Mouse (Mus musculus) midbrain, embryonic 13.5 days (tissue): Measurements from ENCODE around the gene Fam120a. TPM values are rescaled to one million over a fixed set of nuclear protein-coding genes. Genes with fewer than 3 reads are reported as not detected.

ENCODE experiments used
- ATAC-seq: fragments of 200-750 bp; cut with Nextera tagmentation; 2 replicates; pipeline ENCODE4 v1.8.0; 2017; ENCODE audit warnings: mild to moderate bottlenecking, moderate TSS enrichment, moderate library complexity
- H3K27ac ChIP-seq: fragments of 300-500 bp; sonication (generic); 2 replicates; pipeline ENCODE4 v1.5.1; 2015; ENCODE audit warnings: inconsistent platforms, mild to moderate bottlenecking, moderate library complexity
- H3K27me3 ChIP-seq: fragments of 300-500 bp; sonication (generic); 2 replicates; pipeline ENCODE4 v1.6.1; 2015; ENCODE audit warnings: mild to moderate bottlenecking, inconsistent platforms
- H3K36me3 ChIP-seq: fragments of 300-500 bp; sonication (generic); 2 replicates; pipeline ENCODE4 v1.6.1; 2015; ENCODE audit warnings: mild to moderate bottlenecking, inconsistent platforms
- H3K4me1 ChIP-seq: fragments of 300-500 bp; sonication (generic); replicated peaks from 2 replicates; pipeline ENCODE4 v1.6.1; 2015; ENCODE audit warnings: inconsistent platforms
- H3K4me2 ChIP-seq: fragments of 300-500 bp; sonication (generic); replicated peaks from 2 replicates; pipeline ENCODE4 v1.6.1; 2015; ENCODE audit warnings: moderate library complexity, mild to moderate bottlenecking, inconsistent platforms
- H3K4me3 ChIP-seq: fragments of 300-500 bp; sonication (generic); replicated peaks from 2 replicates; pipeline ENCODE4 v1.5.1; 2015; ENCODE audit warnings: mild to moderate bottlenecking, inconsistent platforms
- H3K9ac ChIP-seq: fragments of 300-500 bp; sonication (generic); replicated peaks from 2 replicates; pipeline ENCODE4 v1.6.1; 2015; ENCODE audit warnings: mild to moderate bottlenecking, inconsistent platforms
- H3K9me3 ChIP-seq: fragments of 300-500 bp; sonication (generic); 2 replicates; pipeline ENCODE4 v1.6.1; 2016; ENCODE audit warnings: mild to moderate bottlenecking, inconsistent platforms
- WGBS: fragments of 180-500 bp; shearing (Covaris S2); methylation state at CpG from one replicate; pipeline ENCODE4 v1.1.7; 2015; 5-methylcytosine and 5-hydroxymethylcytosine counted together
- polyA plus RNA-seq: library from polyadenylated mRNA; unstranded; fragments of >200 nt; fragmentation: Nextera tagmentation; extraction: Ambion mirVana; gene quantifications from 2 replicates; pipeline ENCODE4 v1.2.1, GENCODE M21; 2015

Fam120a gene
- polyA plus RNA-seq, 1 experiment from 2014 or later, result 12.2 TPM

DNA sequence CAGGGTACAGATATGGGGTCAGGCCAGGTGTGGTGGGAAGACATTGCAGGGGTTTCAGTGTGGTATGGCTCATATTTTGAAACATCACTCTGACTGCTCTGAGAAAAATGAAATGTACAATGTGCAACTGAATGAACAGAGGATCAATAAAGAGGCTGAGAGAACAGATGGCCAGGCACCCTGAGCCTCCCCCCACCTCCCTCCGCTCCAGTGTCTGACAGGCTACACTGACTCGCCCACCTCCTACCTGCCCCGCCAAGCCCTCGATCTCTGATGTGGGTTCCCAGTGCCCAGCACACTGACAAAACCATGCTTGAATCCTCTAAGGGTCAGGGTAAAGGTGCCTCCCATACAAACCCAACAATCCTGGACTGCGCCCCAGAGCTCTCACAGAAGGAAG is 36.6 kb downstream of the Fam120a start:
- H3K9ac ChIP-seq, result no peak overlapping the region
- no peak for ATAC-seq
- no peak overlapping the region for H3K4me2 ChIP-seq
- H3K9me3 ChIP-seq, result no peaks in the 10 kb centered on the region
- H3K27ac ChIP-seq, result no peak overlapping the region
- H3K36me3 ChIP-seq, result peaks cover 60% of the 10 kb centered on the region
- no peak overlapping the region for H3K4me3 ChIP-seq
- no peaks in the 10 kb centered on the region for H3K27me3 ChIP-seq
- 90% methylated on average over 5 of the region's 5 CpGs for WGBS
- no peaks in the 10 kb centered on the region; the same call in 1 of the 2 replicates for H3K4me1 ChIP-seq

DNA sequence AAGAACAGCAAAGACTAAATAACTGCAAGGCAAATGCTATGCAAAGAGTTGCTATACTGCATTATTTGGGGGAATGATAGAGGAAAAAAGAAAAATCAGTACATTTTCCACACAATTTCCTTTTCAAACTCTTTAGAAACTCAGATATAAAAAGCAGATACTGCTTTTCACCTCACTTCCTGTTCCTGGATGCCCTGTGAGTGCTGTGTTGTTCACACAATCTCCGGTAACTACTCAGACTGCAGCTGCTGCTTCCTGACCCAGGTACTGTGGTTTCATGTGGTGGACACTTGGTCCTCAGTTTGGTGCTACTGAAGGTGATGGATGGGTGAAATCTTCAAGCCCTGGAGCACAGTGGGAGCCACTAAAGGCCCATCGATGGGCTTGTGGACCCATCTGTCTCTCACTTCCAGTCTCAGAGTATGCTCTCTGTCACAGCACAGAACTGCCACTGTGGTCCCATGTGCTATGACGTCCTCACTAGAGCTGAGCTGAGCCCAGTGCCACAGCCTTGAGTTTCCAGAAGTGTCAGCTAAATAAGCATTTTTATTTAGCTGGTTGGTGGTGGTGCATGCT is 38.2 kb downstream of the Fam120a start:
- H3K27me3 ChIP-seq, result no peaks in the 10 kb centered on the region
- H3K9ac ChIP-seq, result no peak overlapping the region
- H3K27ac ChIP-seq, result no peak overlapping the region
- no peak overlapping the region for H3K4me2 ChIP-seq
- 94% methylated on average over 3 of the region's 3 CpGs for WGBS
- no peaks in the 10 kb centered on the region for H3K9me3 ChIP-seq
- H3K36me3 ChIP-seq, result peaks cover 59% of the 10 kb centered on the region
- ATAC-seq, result no peak
- no peak overlapping the region for H3K4me3 ChIP-seq
- no peaks in the 10 kb centered on the region; the same call in 1 of the 2 replicates for H3K4me1 ChIP-seq

DNA sequence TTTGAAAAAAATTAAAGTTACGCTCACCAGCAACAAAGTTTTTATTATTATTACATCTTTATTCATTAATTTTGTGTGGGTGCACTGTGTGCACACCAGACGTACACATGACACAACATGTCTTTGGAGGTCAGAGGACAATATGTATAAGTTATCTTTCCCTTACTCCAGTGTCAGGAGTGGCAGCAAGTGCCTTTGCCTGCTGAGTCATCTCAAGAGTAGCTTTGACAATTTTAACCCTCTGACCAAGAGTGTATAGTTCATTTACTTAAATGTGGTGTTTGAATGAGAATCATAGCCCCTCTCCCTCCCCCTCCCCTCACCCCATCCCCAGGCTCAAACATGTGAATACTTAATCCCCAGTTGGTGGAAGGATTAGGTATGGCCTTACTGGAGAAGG is 40.2 kb downstream of the Fam120a start:
- Histone ChIP-seq H3K27ac (no peak overlapping the region), H3K4me3 (no peak overlapping the region), H3K9me3 (no peaks in the 10 kb centered on the region), H3K36me3 (peaks cover 45% of the 10 kb centered on the region), H3K4me2 (no peak overlapping the region), H3K9ac (no peak overlapping the region), H3K27me3 (no peaks in the 10 kb centered on the region), H3K4me1 (no peaks in the 10 kb centered on the region; the same call in 1 of the 2 replicates)
- 97% methylated on average over 2 of the region's 2 CpGs for WGBS
- ATAC-seq, result no peak

DNA sequence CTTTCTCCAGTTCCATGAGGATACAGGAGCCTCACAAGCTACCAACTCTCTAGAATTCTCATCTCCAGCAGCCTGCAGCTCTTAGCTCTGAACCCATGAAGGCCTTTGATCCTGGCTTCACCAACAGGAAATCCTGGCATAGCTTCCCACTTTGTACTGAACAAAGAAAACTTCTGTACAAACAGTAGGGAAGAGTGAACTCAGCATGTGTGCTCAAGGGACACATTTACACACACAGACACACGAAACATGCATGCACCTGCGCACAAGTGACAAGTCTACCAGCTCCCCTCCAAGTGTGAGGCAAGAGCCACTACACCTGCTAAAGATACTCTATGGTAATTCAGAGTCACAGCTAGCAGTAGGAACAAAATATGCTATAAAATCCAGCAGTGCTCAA is 45.1 kb downstream of the Fam120a start:
- H3K4me1 ChIP-seq, result no peaks in the 10 kb centered on the region
- H3K27ac ChIP-seq, result no peak overlapping the region
- WGBS, result 87% methylated on average over 2 of the region's 2 CpGs
- no peaks in the 10 kb centered on the region for H3K9me3 ChIP-seq
- H3K27me3 ChIP-seq, result no peaks in the 10 kb centered on the region
- no peak overlapping the region for H3K9ac ChIP-seq
- H3K36me3 ChIP-seq, result peaks cover 45% of the 10 kb centered on the region
- no peak for ATAC-seq
- H3K4me3 ChIP-seq, result no peak overlapping the region
- no peak overlapping the region for H3K4me2 ChIP-seq

DNA sequence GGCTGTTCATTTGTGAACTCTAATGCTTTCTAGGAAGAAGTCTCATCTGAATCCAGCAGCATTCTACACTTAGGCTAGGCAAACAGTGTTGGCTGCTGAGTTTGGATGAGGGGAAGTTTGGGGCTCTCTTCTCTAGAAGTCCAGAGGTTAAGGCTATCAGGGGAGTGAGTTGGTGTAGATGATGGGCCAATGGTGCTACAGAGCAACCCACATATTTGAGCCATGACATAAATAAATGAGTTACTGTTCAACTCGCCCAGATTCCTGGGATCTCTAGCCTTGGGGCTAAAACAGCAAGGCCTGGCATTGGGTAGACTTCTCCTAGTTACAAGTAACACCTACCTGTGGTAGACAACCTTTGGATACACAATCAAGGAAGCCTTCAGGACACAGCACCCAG is 46.6 kb downstream of the Fam120a start:
- H3K36me3 ChIP-seq, result peaks cover 45% of the 10 kb centered on the region
- H3K4me1 ChIP-seq, result no peaks in the 10 kb centered on the region
- H3K4me2 ChIP-seq, result no peak overlapping the region
- H3K9ac ChIP-seq, result no peak overlapping the region
- H3K4me3 ChIP-seq, result no peak overlapping the region
- H3K27ac ChIP-seq, result no peak overlapping the region
- H3K27me3 ChIP-seq, result no peaks in the 10 kb centered on the region
- no peak for ATAC-seq
- 91% methylated on average over 1 of the region's 1 CpGs for WGBS
- H3K9me3 ChIP-seq, result no peaks in the 10 kb centered on the region

DNA sequence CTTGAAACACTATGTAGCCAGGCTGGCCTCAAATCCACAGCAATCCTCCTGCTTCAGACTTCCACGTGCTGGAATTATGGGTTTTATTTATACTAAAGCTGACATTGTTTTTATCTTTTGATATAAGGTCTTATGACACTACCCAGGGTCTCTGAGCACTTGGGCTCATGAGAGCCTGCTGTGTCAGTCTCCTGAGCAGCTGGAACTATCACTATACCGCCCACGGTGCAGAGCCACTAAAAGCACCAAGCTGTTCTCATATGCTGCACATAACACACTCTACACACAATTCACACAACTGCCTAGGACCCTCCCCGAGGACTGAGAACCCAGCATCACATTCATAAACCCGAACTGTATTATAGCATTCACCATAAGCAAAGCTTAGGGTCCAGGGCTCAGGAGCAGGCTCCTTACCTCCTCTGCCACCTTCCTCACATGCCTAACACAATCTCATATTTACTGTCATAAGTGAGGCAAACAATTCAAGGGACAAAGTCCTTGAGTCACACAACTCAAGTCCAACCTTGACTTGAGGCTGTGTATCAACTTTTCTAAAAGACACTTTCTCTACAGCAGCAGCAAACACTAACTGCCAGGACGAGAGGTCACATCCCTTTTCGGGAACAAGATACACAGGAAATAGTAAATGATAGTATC is 47.9 kb downstream of the Fam120a start:
- Histone ChIP-seq H3K4me3 (no peak overlapping the region), H3K27ac (no peak overlapping the region), H3K9me3 (no peaks in the 10 kb centered on the region), H3K27me3 (no peaks in the 10 kb centered on the region), H3K4me1 (no peaks in the 10 kb centered on the region), H3K4me2 (no peak overlapping the region), H3K36me3 (peaks cover 52% of the 10 kb centered on the region), H3K9ac (no peak overlapping the region)
- ATAC-seq, result no peak
- WGBS, result 92% methylated on average over 7 of the region's 7 CpGs

DNA sequence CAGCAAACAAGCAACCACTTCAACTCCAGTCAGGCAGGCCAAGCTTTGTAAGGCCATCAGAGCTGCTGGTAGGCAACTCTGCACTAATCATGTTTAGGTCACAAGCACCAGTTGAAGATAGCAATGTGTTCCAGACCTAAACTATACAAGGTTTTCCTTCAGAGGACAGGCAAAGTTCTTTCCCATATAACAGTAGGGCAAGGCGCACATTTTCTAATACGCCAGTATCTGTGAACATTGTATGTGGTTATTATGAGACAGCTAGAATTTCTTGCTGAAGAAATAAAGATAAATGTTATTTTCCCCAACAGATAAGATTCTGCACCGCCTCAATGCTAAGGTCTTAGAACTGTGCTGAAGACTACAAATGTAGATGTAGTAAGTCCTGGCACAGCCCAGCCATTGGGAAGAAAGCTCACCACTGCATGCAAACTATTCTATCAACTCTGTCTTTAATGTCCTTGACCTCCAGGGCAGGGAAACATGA is 50.7 kb downstream of the Fam120a start:
- Histone ChIP-seq H3K4me2 (no peak overlapping the region), H3K27me3 (no peaks in the 10 kb centered on the region), H3K4me1 (no peaks in the 10 kb centered on the region), H3K27ac (no peak overlapping the region), H3K9ac (no peak overlapping the region), H3K4me3 (no peak overlapping the region), H3K9me3 (no peaks in the 10 kb centered on the region), H3K36me3 (peaks cover 63% of the 10 kb centered on the region)
- no peak for ATAC-seq
- 98% methylated on average over 3 of the region's 3 CpGs for WGBS

DNA sequence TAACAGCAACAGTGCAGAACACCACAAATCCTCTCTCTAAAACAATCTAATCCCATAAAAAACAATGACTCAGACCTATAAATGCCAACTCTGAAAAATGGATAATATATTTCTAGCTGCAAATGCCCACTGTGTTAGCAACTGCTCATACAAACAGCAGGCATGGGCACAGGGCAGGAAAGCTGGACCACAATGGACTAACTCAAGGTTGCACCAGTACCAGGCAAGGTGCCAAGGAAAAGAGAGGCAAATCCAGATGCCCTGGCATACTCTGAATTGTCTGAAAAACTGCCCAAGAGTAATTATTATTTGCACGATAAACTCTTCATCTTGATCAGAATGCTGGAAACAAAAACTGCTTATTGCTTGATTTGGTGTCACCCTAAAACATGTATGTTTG is 54.1 kb downstream of the Fam120a start:
- no peak overlapping the region for H3K4me2 ChIP-seq
- H3K36me3 ChIP-seq, result peaks cover 61% of the 10 kb centered on the region
- 95% methylated on average over 1 of the region's 1 CpGs for WGBS
- no peak overlapping the region for H3K4me3 ChIP-seq
- no peak overlapping the region for H3K9ac ChIP-seq
- no peaks in the 10 kb centered on the region for H3K4me1 ChIP-seq
- H3K27me3 ChIP-seq, result no peaks in the 10 kb centered on the region
- no peak for ATAC-seq
- no peak overlapping the region for H3K27ac ChIP-seq
- H3K9me3 ChIP-seq, result no peaks in the 10 kb centered on the region

DNA sequence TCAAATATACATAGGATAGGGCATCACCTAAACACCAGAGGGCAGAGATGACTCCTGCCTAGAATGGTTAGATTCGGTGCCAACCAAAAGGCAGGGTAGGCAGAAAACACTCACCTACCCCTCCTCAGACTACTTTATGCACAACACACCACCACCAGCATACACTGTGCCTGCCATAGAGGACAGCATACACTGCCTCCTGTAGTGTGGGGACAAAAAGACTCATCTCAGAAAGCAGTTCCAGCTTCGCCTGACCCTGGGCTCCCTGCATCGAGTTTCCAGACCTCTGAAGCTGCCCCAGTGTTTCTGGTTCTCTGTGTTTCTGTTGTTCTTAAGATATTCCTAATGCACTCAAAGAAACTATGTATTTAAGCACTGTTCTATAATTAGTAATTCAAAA is 54.7 kb downstream of the Fam120a start:
- no peak overlapping the region for H3K4me2 ChIP-seq
- no peaks in the 10 kb centered on the region for H3K9me3 ChIP-seq
- H3K27me3 ChIP-seq, result no peaks in the 10 kb centered on the region
- H3K4me3 ChIP-seq, result no peak overlapping the region
- H3K36me3 ChIP-seq, result peaks cover 66% of the 10 kb centered on the region
- ATAC-seq, result no peak
- no peak overlapping the region for H3K27ac ChIP-seq
- no peaks in the 10 kb centered on the region for H3K4me1 ChIP-seq
- no peak overlapping the region for H3K9ac ChIP-seq
- 98% methylated on average over 3 of the region's 3 CpGs for WGBS

DNA sequence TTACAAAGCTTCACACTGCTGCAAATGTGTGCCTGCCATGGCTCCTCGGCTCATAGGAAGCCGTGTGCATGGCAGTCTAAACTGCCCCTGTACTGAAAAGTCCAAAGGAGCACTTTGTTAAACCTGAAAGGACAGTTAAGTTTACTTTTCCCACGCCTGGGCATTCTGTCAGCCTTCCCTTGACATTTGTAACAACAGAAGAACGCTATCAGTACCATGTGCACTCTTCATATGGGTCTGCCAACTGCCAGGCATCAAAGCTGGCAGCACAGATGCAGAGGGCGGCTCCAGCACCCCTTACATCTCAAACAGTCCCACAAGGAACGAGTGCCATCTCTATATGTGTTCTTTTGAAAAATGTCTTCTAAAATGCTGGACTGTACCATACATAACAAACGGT is 56.4 kb downstream of the Fam120a start:
- no peak overlapping the region for H3K27ac ChIP-seq

DNA sequence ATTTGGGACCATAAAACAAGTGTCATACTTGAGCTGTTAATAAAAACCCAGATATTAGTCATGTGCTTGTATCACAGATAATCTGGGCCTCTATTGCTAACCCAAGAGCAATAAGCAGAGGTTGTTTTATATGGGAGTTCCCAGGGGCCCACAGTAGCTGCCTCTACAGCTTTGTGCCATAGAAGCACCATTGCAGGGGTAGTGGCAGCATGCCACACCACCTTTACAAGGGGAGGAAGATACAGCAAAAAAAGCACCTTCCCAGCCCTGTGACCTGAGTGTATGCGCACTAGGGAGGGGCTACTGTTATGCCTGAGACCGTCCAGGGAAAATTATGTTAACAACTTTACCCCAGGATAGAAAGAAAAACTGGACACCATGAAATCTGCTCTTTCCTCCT is 62.4 kb downstream of the Fam120a start:
- ATAC-seq, result no peak
- Histone ChIP-seq H3K27me3 (no peaks in the 10 kb centered on the region), H3K4me2 (no peak overlapping the region), H3K9me3 (no peaks in the 10 kb centered on the region), H3K4me3 (no peak overlapping the region), H3K9ac (no peak overlapping the region), H3K27ac (no peak overlapping the region), H3K36me3 (peaks cover 69% of the 10 kb centered on the region), H3K4me1 (no peaks in the 10 kb centered on the region)
- WGBS, result 96% methylated on average over 2 of the region's 2 CpGs

More for the DNA sequence above, 56.4 kb downstream of the Fam120a start:
- H3K4me3 ChIP-seq, result no peak overlapping the region
- H3K9ac ChIP-seq, result no peak overlapping the region
- no peaks in the 10 kb centered on the region for H3K27me3 ChIP-seq
- no peaks in the 10 kb centered on the region for H3K4me1 ChIP-seq
- no peak overlapping the region for H3K4me2 ChIP-seq
- 89% methylated on average over 7 of the region's 7 CpGs for WGBS
- no peak for ATAC-seq
- no peaks in the 10 kb centered on the region for H3K9me3 ChIP-seq
- peaks cover 61% of the 10 kb centered on the region for H3K36me3 ChIP-seq

DNA sequence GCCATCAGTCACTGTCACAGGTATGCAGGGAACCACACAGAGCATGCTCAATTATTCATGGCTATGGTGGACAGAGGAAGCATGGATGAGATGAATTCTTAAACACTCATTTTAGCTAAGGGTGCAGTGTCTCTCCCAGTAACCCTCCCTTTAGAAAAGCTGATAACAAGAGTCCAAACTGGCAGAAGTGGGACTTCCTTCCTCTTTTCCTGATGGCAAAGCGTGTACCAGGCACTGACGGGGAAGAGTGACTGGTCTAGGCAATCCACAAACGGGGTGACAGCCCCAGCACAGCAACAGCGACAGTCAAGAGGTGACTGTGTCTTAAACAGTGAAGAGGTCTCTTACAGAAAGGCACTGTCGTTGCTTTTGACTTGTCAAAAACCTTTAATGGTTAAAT is 72.4 kb downstream of the Fam120a start:
- H3K36me3 ChIP-seq, result peaks cover 57% of the 10 kb centered on the region

More for the DNA sequence above, 72.4 kb downstream of the Fam120a start:
- Histone ChIP-seq H3K4me1 (no peaks in the 10 kb centered on the region), H3K9me3 (no peaks in the 10 kb centered on the region), H3K4me2 (no peak overlapping the region), H3K27me3 (no peaks in the 10 kb centered on the region), H3K4me3 (no peak overlapping the region), H3K27ac (no peak overlapping the region), H3K9ac (no peak overlapping the region)
- WGBS, result 89% methylated on average over 5 of the region's 5 CpGs
- ATAC-seq, result no peak
